Mouse (Mus musculus) hindbrain, embryonic 16.5 days (tissue): ENCODE data around the gene Zranb3. TPM values are rescaled to one million over a fixed set of nuclear protein-coding genes. Genes with fewer than 3 reads are reported as not detected.
"Not testable (repeated sequence)": the region's sequence is repeated elsewhere in the genome, so short reads cannot be mapped to it uniquely, and the experiment has no call there.

Experiments used
- ATAC-seq: fragments of 200-750 bp; cut with Nextera tagmentation; 2 replicates; pipeline ENCODE4 v1.8.0; 2017; ENCODE audit warnings: moderate TSS enrichment, moderate library complexity
- H3K27ac ChIP-seq: fragments of 300-500 bp; sonication (generic); 2 replicates; pipeline ENCODE4 v1.5.1; 2014; ENCODE audit warnings: low read depth, mild to moderate bottlenecking, control low read depth, low read length, moderate library complexity
- H3K27me3 ChIP-seq: fragments of 300-500 bp; sonication (generic); replicated peaks from 2 replicates; pipeline ENCODE4 v1.6.1; 2014; ENCODE audit warnings: low read length; ENCODE audit not compliant: control insufficient read depth, insufficient read depth
- H3K36me3 ChIP-seq: fragments of 300-500 bp; sonication (generic); 2 replicates; pipeline ENCODE4 v1.6.1; 2014; ENCODE audit warnings: mild to moderate bottlenecking, low read length, moderate library complexity, mixed read lengths; ENCODE audit not compliant: control insufficient read depth, insufficient read depth
- H3K4me1 ChIP-seq: fragments of 300-500 bp; sonication (generic); 2 replicates; pipeline ENCODE4 v1.6.1; 2014; ENCODE audit warnings: low read depth, low read length; ENCODE audit not compliant: control insufficient read depth, insufficient read depth
- H3K4me2 ChIP-seq: fragments of 300-500 bp; sonication (generic); 2 replicates; pipeline ENCODE4 v1.6.1; 2014; ENCODE audit warnings: mild to moderate bottlenecking, low read length, control low read depth, moderate library complexity
- H3K4me3 ChIP-seq: fragments of 300-500 bp; sonication (generic); 2 replicates; pipeline ENCODE4 v1.5.1; 2014; ENCODE audit warnings: mild to moderate bottlenecking, low read length, control low read depth, moderate library complexity
- H3K9ac ChIP-seq: fragments of 300-500 bp; sonication (generic); 2 replicates; pipeline ENCODE4 v1.6.1; 2014; ENCODE audit warnings: low read depth, mild to moderate bottlenecking, control low read depth, low read length, moderate library complexity
- H3K9me3 ChIP-seq: fragments of 300-500 bp; sonication (generic); 2 replicates; pipeline ENCODE4 v1.6.1; 2014; ENCODE audit warnings: mild to moderate bottlenecking, low read length, moderate library complexity; ENCODE audit not compliant: control insufficient read depth
- WGBS: fragments of 180-500 bp; shearing (Covaris S2); extraction: QIAGEN DNeasy Blood & Tissue Kit; methylation state at CpG from one replicate; pipeline ENCODE4 v1.1.7; 2014; 5-methylcytosine and 5-hydroxymethylcytosine counted together
- polyA plus RNA-seq: library from polyadenylated mRNA; unstranded; fragments of >200 nt; fragmentation: Nextera tagmentation; extraction: Ambion mirVana; gene quantifications from 2 replicates; pipeline ENCODE4 v1.2.1, GENCODE M21; 2015

Zranb3 gene
- polyA plus RNA-seq, 1 experiment from 2014 or later, result 3.3 TPM

DNA sequence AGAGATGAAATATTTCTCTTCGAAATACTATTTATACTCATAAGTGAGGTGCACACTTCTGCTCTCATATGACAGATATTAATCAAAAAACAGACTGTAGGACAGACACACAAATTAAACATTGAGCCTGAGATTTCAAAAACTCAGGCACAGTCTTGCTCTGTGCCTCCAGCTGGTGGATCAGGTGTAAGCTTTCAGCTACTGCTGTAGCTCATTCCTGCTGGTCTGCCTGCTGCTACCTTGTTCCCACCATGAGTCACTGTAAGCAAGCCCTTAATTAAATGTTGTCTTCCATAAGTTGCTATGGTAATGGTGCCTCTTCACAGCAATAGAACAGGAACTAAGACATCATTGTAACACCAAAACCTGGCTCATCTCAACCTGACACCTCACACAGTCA is 70.7 kb downstream of the Zranb3 start:
- Histone ChIP-seq H3K4me3 (no peak overlapping the region), H3K4me1 (no peaks in the 10 kb centered on the region), H3K9ac (no peak overlapping the region), H3K9me3 (no peaks in the 10 kb centered on the region), H3K4me2 (no peak overlapping the region), H3K36me3 (no peaks in the 10 kb centered on the region), H3K27ac (no peak overlapping the region), H3K27me3 (no peaks in the 10 kb centered on the region)
- 100% methylated on average over 1 of the region's 1 CpGs for WGBS
- ATAC-seq, result no peak

DNA sequence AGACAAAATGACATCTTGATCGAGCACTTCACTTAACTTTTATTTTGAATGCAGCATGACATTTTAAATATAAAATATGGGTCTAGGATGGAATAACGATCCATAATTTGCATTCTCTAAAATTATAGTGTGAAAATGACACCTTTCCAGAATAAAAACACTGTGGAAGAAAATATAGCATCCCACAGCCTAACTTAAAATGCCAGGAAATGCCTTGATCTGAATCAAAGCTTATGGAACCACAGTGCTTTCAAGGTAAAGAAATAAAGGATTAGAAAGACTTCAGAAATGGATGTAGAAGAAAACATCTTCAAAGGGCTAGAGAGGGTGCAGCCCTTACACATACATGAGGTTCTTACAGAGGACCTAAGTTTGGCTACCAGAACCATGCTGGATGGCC is 71.3 kb downstream of the Zranb3 start:
- H3K36me3 ChIP-seq, result no peaks in the 10 kb centered on the region
- H3K9me3 ChIP-seq, result no peaks in the 10 kb centered on the region
- ATAC-seq, result no peak
- 93% methylated on average over 2 of the region's 2 CpGs for WGBS
- H3K9ac ChIP-seq, result no peak overlapping the region
- no peaks in the 10 kb centered on the region for H3K4me1 ChIP-seq
- no peak overlapping the region for H3K4me3 ChIP-seq
- no peak overlapping the region for H3K4me2 ChIP-seq
- no peak overlapping the region for H3K27ac ChIP-seq
- H3K27me3 ChIP-seq, result no peaks in the 10 kb centered on the region

DNA sequence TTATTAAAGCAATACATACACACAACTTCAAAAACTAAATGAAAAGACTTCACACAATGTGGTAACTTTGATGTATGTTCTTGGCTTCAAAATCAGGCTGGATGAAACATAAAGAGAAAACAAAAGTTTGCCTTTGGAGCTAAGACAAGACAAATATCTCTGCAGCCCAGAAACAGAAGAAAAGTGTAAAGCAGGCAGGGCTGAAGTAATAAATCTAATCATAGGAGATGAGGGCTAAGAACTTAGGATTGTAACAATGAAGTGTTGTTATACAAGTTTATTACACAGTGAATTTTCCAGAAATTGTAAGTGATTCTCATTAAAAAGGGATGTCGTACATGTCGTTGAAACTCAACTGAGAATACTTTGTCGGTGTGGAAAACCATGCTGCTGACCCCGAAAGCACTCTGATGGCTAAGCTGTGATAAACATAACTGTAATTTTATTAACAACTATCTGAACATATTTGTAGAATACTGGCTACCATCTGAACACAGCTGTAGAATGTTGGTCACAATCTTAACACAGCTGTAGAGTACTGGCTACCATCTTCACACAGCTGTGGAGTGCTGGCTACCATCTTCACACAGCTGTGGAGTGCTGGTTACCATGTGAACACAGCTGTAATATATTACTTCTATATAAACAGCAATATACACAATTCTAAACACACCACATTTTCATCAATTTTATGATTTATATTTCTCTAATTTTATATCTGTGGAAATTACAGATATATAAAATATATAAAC is 78.3 kb downstream of the Zranb3 start:
- Histone ChIP-seq H3K36me3 (no peaks in the 10 kb centered on the region), H3K4me1 (no peaks in the 10 kb centered on the region)
- WGBS, result 92% methylated on average over 4 of the region's 4 CpGs

DNA sequence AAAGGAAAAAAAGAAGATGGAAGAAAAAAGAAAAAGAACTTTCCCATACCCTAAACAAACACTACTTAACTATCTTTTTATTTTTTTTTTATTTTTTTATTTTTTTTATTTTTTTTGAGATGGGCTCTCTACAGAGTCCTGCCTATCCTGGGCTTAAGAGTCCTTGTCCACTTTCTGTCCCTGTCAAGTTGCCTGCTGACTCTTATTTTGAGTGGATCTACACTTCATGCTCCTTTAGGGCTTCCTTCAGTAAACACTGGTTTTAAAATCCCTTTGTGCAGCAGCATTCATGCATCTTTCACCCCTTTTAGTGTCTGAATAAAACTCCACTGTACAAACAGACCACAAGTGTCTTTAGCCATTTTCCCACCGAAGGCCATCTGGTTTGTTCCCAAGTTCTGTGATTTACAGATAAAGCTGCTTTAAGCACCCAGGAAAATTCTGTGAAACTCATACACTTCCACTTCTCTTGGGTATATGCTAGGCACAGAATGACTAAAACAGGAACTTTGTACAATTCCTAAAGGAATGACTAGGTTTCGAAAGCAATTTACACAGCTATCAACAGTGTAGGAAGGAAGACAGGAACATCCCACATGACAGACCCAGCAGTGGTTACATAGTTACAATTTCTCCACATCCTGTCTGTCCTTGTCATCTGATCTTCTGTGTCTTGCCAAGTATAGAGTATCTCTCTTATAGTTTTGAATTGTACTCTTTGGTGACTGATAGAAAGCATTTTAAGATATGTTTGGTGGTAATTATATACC is 82.7 kb downstream of the Zranb3 start:
- H3K27ac ChIP-seq, result no peak overlapping the region
- no peak overlapping the region for H3K4me3 ChIP-seq
- H3K9ac ChIP-seq, result no peak overlapping the region
- H3K36me3 ChIP-seq, result no peaks in the 10 kb centered on the region
- H3K9me3 ChIP-seq, result no peaks in the 10 kb centered on the region
- no peak overlapping the region for H3K4me2 ChIP-seq
- peak; percentile 52; the same call in 1 of the 2 replicates for ATAC-seq
- H3K27me3 ChIP-seq, result no peaks in the 10 kb centered on the region
- WGBS, result 56% methylated on average over 2 of the region's 2 CpGs
- no peaks in the 10 kb centered on the region; the same call in 1 of the 2 replicates for H3K4me1 ChIP-seq

More for the DNA sequence above, 78.3 kb downstream of the Zranb3 start:
- Histone ChIP-seq H3K4me3 (no peak overlapping the region), H3K9me3 (no peaks in the 10 kb centered on the region), H3K27me3 (no peaks in the 10 kb centered on the region), H3K9ac (no peak overlapping the region), H3K4me2 (no peak overlapping the region), H3K27ac (no peak overlapping the region)
- ATAC-seq, result no peak

DNA sequence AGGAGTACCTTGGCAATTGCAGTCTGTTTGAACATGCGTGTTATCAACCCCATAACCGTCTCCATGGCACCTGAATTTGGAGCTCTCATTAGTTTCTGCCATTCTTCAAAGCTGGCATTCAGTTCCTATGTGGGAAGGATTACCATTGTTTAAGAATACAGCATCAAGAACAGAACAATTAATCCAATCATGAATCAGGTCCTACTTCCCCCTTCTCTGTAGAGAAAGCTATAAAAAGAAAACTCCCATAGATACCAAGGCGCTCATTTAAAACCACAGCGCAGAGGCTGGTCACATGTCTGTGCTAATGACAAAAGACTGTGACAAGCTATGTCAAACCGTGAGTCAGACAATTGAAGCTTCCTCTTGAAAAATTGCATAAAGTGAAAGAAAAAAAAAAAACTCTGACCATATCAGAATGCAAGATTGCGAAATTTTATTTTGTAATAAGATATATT is 86.8 kb downstream of the Zranb3 start:
- Histone ChIP-seq H3K9me3 (no peaks in the 10 kb centered on the region), H3K4me2 (no peak overlapping the region), H3K4me3 (no peak overlapping the region), H3K27me3 (no peaks in the 10 kb centered on the region), H3K9ac (no peak overlapping the region), H3K27ac (no peak overlapping the region), H3K4me1 (no peaks in the 10 kb centered on the region; the same call in 1 of the 2 replicates), H3K36me3 (no peaks in the 10 kb centered on the region)
- 43% methylated on average over 6 of the region's 6 CpGs for WGBS
- peak; percentile 54 for ATAC-seq

DNA sequence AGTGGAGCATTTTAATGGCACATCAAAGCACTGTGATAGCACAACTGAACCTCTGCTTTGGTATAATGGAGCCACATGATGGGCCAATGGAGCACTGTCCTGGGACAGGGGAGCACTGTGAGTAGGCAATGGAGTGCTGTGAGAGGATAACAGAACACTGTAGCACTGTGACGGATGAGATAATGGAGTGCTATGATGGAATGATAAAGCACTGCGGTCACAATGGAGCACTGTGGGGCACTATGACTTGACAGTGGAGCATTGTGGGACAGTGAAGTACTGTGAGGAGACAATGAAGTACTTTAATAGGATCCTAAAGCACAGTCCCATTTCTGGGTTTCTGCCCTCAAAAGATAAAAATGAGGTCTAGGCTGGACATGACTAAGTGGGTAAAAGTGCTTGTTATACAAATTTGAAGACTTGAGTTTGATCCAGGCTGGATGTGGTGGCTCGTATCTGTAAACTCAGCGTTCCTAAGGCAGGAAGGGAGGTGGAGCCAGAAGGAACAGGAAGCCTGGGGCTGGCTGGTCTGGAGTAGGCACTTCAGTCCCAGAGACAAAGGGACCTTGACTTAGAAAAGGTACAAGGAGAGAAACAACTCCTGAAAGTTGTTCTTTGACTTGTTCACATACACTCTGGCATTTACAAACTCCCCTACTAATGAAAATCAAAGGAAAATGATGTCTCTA is 89.0 kb downstream of the Zranb3 start:
- Histone ChIP-seq H3K27me3 (no peaks in the 10 kb centered on the region), H3K4me2 (no peak overlapping the region), H3K9ac (no peak overlapping the region), H3K9me3 (no peaks in the 10 kb centered on the region), H3K4me1 (no peaks in the 10 kb centered on the region; the same call in 1 of the 2 replicates), H3K27ac (no peak overlapping the region), H3K36me3 (no peaks in the 10 kb centered on the region), H3K4me3 (no peak overlapping the region)
- WGBS, result 80% methylated on average over 4 of the region's 4 CpGs
- no peak for ATAC-seq

DNA sequence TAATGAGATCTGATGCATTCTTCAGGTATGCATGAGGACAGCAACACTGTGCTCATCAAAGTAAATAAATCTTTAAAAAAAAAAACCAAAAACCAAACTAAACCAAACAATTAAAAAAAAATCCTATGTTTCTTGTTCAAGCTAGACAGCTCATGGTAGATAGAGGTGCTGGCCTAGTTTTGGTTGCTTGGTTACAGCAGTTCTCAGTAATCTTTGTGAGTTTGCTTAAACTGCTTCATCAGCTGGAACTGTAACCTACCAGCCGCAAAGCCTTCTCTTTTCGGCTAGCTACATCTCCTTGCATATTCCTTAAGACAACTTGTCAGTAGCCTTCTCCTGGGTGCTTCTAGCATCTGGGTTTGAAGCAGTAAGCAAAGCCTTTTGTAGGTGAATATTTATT is 93.1 kb downstream of the Zranb3 start:
- H3K27me3 ChIP-seq, result no peaks in the 10 kb centered on the region
- ATAC-seq, result no peak
- WGBS, result 90% methylated on average over 2 of the region's 2 CpGs

DNA sequence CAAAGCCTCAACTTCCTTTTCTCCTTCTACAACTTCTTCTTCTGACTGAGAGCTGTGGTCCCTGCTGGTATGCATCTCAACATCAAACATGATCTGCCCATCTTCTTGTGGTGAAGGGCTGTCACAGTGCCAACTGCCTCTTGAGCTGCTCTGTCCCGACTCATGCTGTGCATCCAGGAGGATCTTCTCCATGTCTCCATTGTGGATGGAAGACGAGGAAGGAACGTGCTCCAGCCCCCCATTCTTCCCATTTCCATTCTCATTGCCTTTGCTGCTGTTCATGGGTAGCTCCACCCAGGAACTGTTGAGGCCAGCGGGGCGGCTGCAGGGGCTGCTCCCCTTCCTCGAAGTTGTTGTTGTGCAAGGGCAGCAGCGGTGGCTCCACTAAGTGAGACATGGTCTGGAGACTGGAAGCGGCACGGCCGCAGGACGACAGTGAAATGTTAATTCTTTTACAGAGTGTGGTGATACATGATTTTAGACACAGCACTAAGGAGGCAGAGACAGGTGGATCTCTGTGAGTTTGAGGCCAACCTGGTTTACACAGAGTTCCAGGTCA is 96.7 kb downstream of the Zranb3 start:
- H3K9ac ChIP-seq, H3K4me1 ChIP-seq, ATAC-seq, H3K36me3 ChIP-seq, H3K27ac ChIP-seq, H3K9me3 ChIP-seq, H3K4me2 ChIP-seq, H3K27me3 ChIP-seq, H3K4me3 ChIP-seq: not testable (repeated sequence)
- 90% methylated on average over 11 of the region's 11 CpGs for WGBS

More for the DNA sequence above, 93.1 kb downstream of the Zranb3 start:
- no peaks in the 10 kb centered on the region for H3K36me3 ChIP-seq
- H3K4me2 ChIP-seq, result no peak overlapping the region
- H3K4me1 ChIP-seq, result no peaks in the 10 kb centered on the region; the same call in 1 of the 2 replicates
- no peak overlapping the region for H3K4me3 ChIP-seq
- H3K9ac ChIP-seq, result no peak overlapping the region
- no peaks in the 10 kb centered on the region for H3K9me3 ChIP-seq
- no peak overlapping the region for H3K27ac ChIP-seq
